Mouse (Mus musculus): ENCODE results near the gene Gm28308. TPM values are rescaled to one million over a fixed set of nuclear protein-coding genes. Genes with fewer than 3 reads are reported as not detected.

Gm28308 gene
- total RNA-seq, 2 experiments from 2014 or later = 0.73 TPM; not detected in 1

GRCm38 (mm10) chr6:52190410-52190809 is 22.7 kb downstream of the Gm28308 start:
- no peak for DNase-seq (ENCODE audit: low spot score in 2 of 2)

- DNase-seq (ENCODE audit: low spot score in 2 of 2) = no peak
Observed at GRCm38 (mm10) chr6:52189909-52190308, 23.2 kb downstream of the Gm28308 start.

GRCm38 (mm10) chr6:52189172-52189591 is 24.0 kb downstream of the Gm28308 start:
- DNase-seq (ENCODE audit: low spot score in 2 of 2) = no peak

- DNase-seq (ENCODE audit: low spot score in 2 of 2) = no peak
Observed at GRCm38 (mm10) chr6:52186500-52186899, 26.6 kb downstream of the Gm28308 start.

- DNase-seq (ENCODE audit: low spot score in 2 of 2) = no peak
Observed at GRCm38 (mm10) chr6:52185834-52186233, 27.3 kb downstream of the Gm28308 start.

GRCm38 (mm10) chr6:52185222-52185621 is 27.9 kb downstream of the Gm28308 start:
- no peak for DNase-seq (ENCODE audit: low spot score in 2 of 2)

GRCm38 (mm10) chr6:52184668-52185067 is 28.5 kb downstream of the Gm28308 start:
- DNase-seq (ENCODE audit: low spot score in 2 of 2) = no peak

GRCm38 (mm10) chr6:52183311-52184080 is 29.6 kb downstream of the Gm28308 start:
- DNase-seq (ENCODE audit: low spot score in 2 of 2) = no peak

GRCm38 (mm10) chr6:52182793-52183192 is 30.3 kb downstream of the Gm28308 start:
- no peak for DNase-seq (ENCODE audit: low spot score in 2 of 2)

GRCm38 (mm10) chr6:52182030-52182429 is 31.1 kb downstream of the Gm28308 start:
- DNase-seq (ENCODE audit: low spot score in 2 of 2) = no peak

- no peak for DNase-seq (ENCODE audit: low spot score in 2 of 2)
Observed at GRCm38 (mm10) chr6:52180726-52181125, 32.4 kb downstream of the Gm28308 start.

- no peak for DNase-seq (ENCODE audit: low spot score in 2 of 2)
Observed at GRCm38 (mm10) chr6:52180213-52180710, 32.9 kb downstream of the Gm28308 start.

- DNase-seq (ENCODE audit: low spot score in 2 of 2) = no peak
Observed at GRCm38 (mm10) chr6:52179690-52180089, 33.4 kb downstream of the Gm28308 start.

GRCm38 (mm10) chr6:52178918-52179665 is 34.0 kb downstream of the Gm28308 start:
- no peak for DNase-seq (ENCODE audit: low spot score in 2 of 2)

- DNase-seq (ENCODE audit: low spot score in 2 of 2) = no peak
Observed at GRCm38 (mm10) chr6:52177806-52178205, 35.3 kb downstream of the Gm28308 start.

- no peak for DNase-seq (ENCODE audit: low spot score in 2 of 2)
Observed at GRCm38 (mm10) chr6:52177061-52177735, 35.9 kb downstream of the Gm28308 start, which contains the start of gene 5730596B20Rik. Gene 5730596B20Rik, plus strand, starts transcription at chr6:52177498.

GRCm38 (mm10) chr6:52176391-52176790 is 36.7 kb downstream of the Gm28308 start:
- DNase-seq (ENCODE audit: low spot score in 2 of 2) = no peak

- DNase-seq (ENCODE audit: low spot score in 2 of 2) = no peak
Observed at GRCm38 (mm10) chr6:52175864-52176263, 37.3 kb downstream of the Gm28308 start.

- no peak for DNase-seq (ENCODE audit: low spot score in 2 of 2)
Observed at GRCm38 (mm10) chr6:52174968-52175751, 38.0 kb downstream of the Gm28308 start.

- DNase-seq (ENCODE audit: low spot score in 2 of 2) = no peak
Observed at GRCm38 (mm10) chr6:52173648-52174047, 39.5 kb downstream of the Gm28308 start.

- peak in 1 of 2 experiments; percentile 80 for DNase-seq (ENCODE audit: low spot score in 2 of 2)
Observed at GRCm38 (mm10) chr6:52172501-52172900, 40.6 kb downstream of the Gm28308 start.
